Mouse (Mus musculus): ENCODE measurements at regions not wholly inside any gene's neighbourhood (a gene's known extent, or its start where the extent isn't known, plus 50 kb on each side); places are given as distances from the start of the nearest gene placed in this dataset.

GRCm38 (mm10) chr10:111736026-111736425 is 229.9 kb downstream of the Phlda1 start:
- DNase-seq (ENCODE audit: low spot score) = no peak
- Histone ChIP-seq H3K27ac (ENCODE audit: low read depth, low read length) (no peak overlapping the region), H3K4me2 (ENCODE audit: low read length) (no peak overlapping the region), H3K36me3 (ENCODE audit: control insufficient read depth, insufficient read depth, low read length) (no peaks in the 10 kb centered on the region), H3K4me3 (ENCODE audit: low read depth, low read length) (no peak overlapping the region), H3K27me3 (replicated peaks; ENCODE audit: control insufficient read depth, insufficient read depth, low read length) (no peaks in the 10 kb centered on the region), H3K9ac (ENCODE audit: low read length) (no peak overlapping the region), H3K4me1 (ENCODE audit: control insufficient read depth, insufficient read depth, low read length) (no peaks in the 10 kb centered on the region), H3K9me3 (replicated peaks; ENCODE audit: control insufficient read depth, low read length) (no peaks in the 10 kb centered on the region)
- WGBS = 66% methylated on average over 3 of the region's 3 CpGs
- no peak for ATAC-seq

GRCm38 (mm10) chr10:111739471-111740138 is 232.9 kb upstream of the Krr1 start:
- no peaks in the 10 kb centered on the region for H3K36me3 ChIP-seq (ENCODE audit: control insufficient read depth, insufficient read depth, low read length)
- H3K27ac ChIP-seq (ENCODE audit: low read depth, low read length) = no peak overlapping the region
- H3K4me1 ChIP-seq (ENCODE audit: control insufficient read depth, insufficient read depth, low read length) = no peaks in the 10 kb centered on the region
- 37% methylated on average over 5 of the region's 5 CpGs for WGBS
- H3K9me3 ChIP-seq (replicated peaks; ENCODE audit: control insufficient read depth, low read length) = no peaks in the 10 kb centered on the region
- H3K4me3 ChIP-seq (ENCODE audit: low read depth, low read length) = no peak overlapping the region
- H3K4me2 ChIP-seq (ENCODE audit: low read length) = no peak overlapping the region
- DNase-seq (ENCODE audit: low spot score) (no peak), ATAC-seq (no peak)
- H3K9ac ChIP-seq (ENCODE audit: low read length) = no peak overlapping the region
- H3K27me3 ChIP-seq (replicated peaks; ENCODE audit: control insufficient read depth, insufficient read depth, low read length) = no peaks in the 10 kb centered on the region

- H3K27me3 ChIP-seq (replicated peaks; ENCODE audit: control insufficient read depth, insufficient read depth, low read length) = no peaks in the 10 kb centered on the region
- no peak overlapping the region for H3K27ac ChIP-seq (ENCODE audit: low read depth, low read length)
- no peak overlapping the region for H3K4me3 ChIP-seq (ENCODE audit: low read depth, low read length)
- no peaks in the 10 kb centered on the region for H3K36me3 ChIP-seq (ENCODE audit: control insufficient read depth, insufficient read depth, low read length)
- H3K9ac ChIP-seq (ENCODE audit: low read length) = no peak overlapping the region
- no peaks in the 10 kb centered on the region for H3K9me3 ChIP-seq (replicated peaks; ENCODE audit: control insufficient read depth, low read length)
- no peak for ATAC-seq
- H3K4me1 ChIP-seq (ENCODE audit: control insufficient read depth, insufficient read depth, low read length) = no peaks in the 10 kb centered on the region
- WGBS = 83% methylated on average over 9 of the region's 9 CpGs
- no peak for DNase-seq (ENCODE audit: low spot score)
- no peak overlapping the region for H3K4me2 ChIP-seq (ENCODE audit: low read length)
These were observed 231.7 kb upstream of the Krr1 start for GRCm38 (mm10) chr10:111740586-111741265.

GRCm38 (mm10) chr10:111741301-111741945 is 231.0 kb upstream of the Krr1 start:
- DNase-seq (ENCODE audit: low spot score) = no peak
- no peaks in the 10 kb centered on the region for H3K36me3 ChIP-seq (ENCODE audit: control insufficient read depth, insufficient read depth, low read length)
- ATAC-seq = no peak
- no peaks in the 10 kb centered on the region for H3K4me1 ChIP-seq (ENCODE audit: control insufficient read depth, insufficient read depth, low read length)
- no peak overlapping the region for H3K4me3 ChIP-seq (ENCODE audit: low read depth, low read length)
- no peak overlapping the region for H3K9ac ChIP-seq (ENCODE audit: low read length)
- H3K4me2 ChIP-seq (ENCODE audit: low read length) = no peak overlapping the region
- H3K9me3 ChIP-seq (replicated peaks; ENCODE audit: control insufficient read depth, low read length) = no peaks in the 10 kb centered on the region
- no peaks in the 10 kb centered on the region for H3K27me3 ChIP-seq (replicated peaks; ENCODE audit: control insufficient read depth, insufficient read depth, low read length)
- H3K27ac ChIP-seq (ENCODE audit: low read depth, low read length) = no peak overlapping the region
- 71% methylated on average over 5 of the region's 5 CpGs for WGBS

GRCm38 (mm10) chr10:111743291-111743690 is 229.2 kb upstream of the Krr1 start:
- Histone ChIP-seq H3K27me3 (replicated peaks; ENCODE audit: control insufficient read depth, insufficient read depth, low read length) (no peaks in the 10 kb centered on the region), H3K27ac (ENCODE audit: low read depth, low read length) (no peak overlapping the region)
- no peak for DNase-seq (ENCODE audit: low spot score)

GRCm38 (mm10) chr10:111745116-111745515 is 227.3 kb upstream of the Krr1 start:
- no peaks in the 10 kb centered on the region for H3K4me1 ChIP-seq (ENCODE audit: control insufficient read depth, insufficient read depth, low read length)
- H3K36me3 ChIP-seq (ENCODE audit: control insufficient read depth, insufficient read depth, low read length) = no peaks in the 10 kb centered on the region
- H3K4me3 ChIP-seq (ENCODE audit: low read depth, low read length) = no peak overlapping the region
- H3K4me2 ChIP-seq (ENCODE audit: low read length) = no peak overlapping the region
- H3K27ac ChIP-seq (ENCODE audit: low read depth, low read length) = no peak overlapping the region
- no peaks in the 10 kb centered on the region for H3K9me3 ChIP-seq (replicated peaks; ENCODE audit: control insufficient read depth, low read length)
- no peak for DNase-seq (ENCODE audit: low spot score)
- no peak overlapping the region for H3K9ac ChIP-seq (ENCODE audit: low read length)
- no peaks in the 10 kb centered on the region for H3K27me3 ChIP-seq (replicated peaks; ENCODE audit: control insufficient read depth, insufficient read depth, low read length)
- 92% methylated on average over 3 of the region's 3 CpGs for WGBS
- no peak for ATAC-seq

More at GRCm38 (mm10) chr10:111743291-111743690, 229.2 kb upstream of the Krr1 start:
- Histone ChIP-seq H3K9ac (ENCODE audit: low read length) (no peak overlapping the region), H3K4me3 (ENCODE audit: low read depth, low read length) (no peak overlapping the region), H3K36me3 (ENCODE audit: control insufficient read depth, insufficient read depth, low read length) (no peaks in the 10 kb centered on the region), H3K4me1 (ENCODE audit: control insufficient read depth, insufficient read depth, low read length) (no peaks in the 10 kb centered on the region), H3K4me2 (ENCODE audit: low read length) (no peak overlapping the region), H3K9me3 (replicated peaks; ENCODE audit: control insufficient read depth, low read length) (no peaks in the 10 kb centered on the region)
- WGBS = 72% methylated on average over 9 of the region's 9 CpGs
- ATAC-seq = no peak

GRCm38 (mm10) chr10:111746067-111746878 is 226.2 kb upstream of the Krr1 start:
- no peak overlapping the region for H3K27ac ChIP-seq (ENCODE audit: low read depth, low read length)
- H3K4me2 ChIP-seq (ENCODE audit: low read length) = no peak overlapping the region
- DNase-seq (ENCODE audit: low spot score) = no peak
- H3K9me3 ChIP-seq (replicated peaks; ENCODE audit: control insufficient read depth, low read length) = no peaks in the 10 kb centered on the region
- ATAC-seq = no peak
- H3K4me3 ChIP-seq (ENCODE audit: low read depth, low read length) = no peak overlapping the region
- no peaks in the 10 kb centered on the region for H3K27me3 ChIP-seq (replicated peaks; ENCODE audit: control insufficient read depth, insufficient read depth, low read length)
- no peaks in the 10 kb centered on the region for H3K36me3 ChIP-seq (ENCODE audit: control insufficient read depth, insufficient read depth, low read length)
- H3K9ac ChIP-seq (ENCODE audit: low read length) = no peak overlapping the region
- 82% methylated on average over 12 of the region's 12 CpGs for WGBS
- no peaks in the 10 kb centered on the region for H3K4me1 ChIP-seq (ENCODE audit: control insufficient read depth, insufficient read depth, low read length)

GRCm38 (mm10) chr10:111746879-111747477 is 225.5 kb upstream of the Krr1 start:
- Histone ChIP-seq H3K36me3 (ENCODE audit: control insufficient read depth, insufficient read depth, low read length) (no peaks in the 10 kb centered on the region), H3K9me3 (replicated peaks; ENCODE audit: control insufficient read depth, low read length) (no peaks in the 10 kb centered on the region), H3K27me3 (replicated peaks; ENCODE audit: control insufficient read depth, insufficient read depth, low read length) (no peaks in the 10 kb centered on the region), H3K4me3 (ENCODE audit: low read depth, low read length) (no peak overlapping the region), H3K4me1 (ENCODE audit: control insufficient read depth, insufficient read depth, low read length) (no peaks in the 10 kb centered on the region), H3K4me2 (ENCODE audit: low read length) (no peak overlapping the region), H3K9ac (ENCODE audit: low read length) (no peak overlapping the region), H3K27ac (ENCODE audit: low read depth, low read length) (no peak overlapping the region)
- 92% methylated on average over 6 of the region's 6 CpGs for WGBS
- DNase-seq (ENCODE audit: low spot score) (no peak), ATAC-seq (no peak)

All from forebrain, embryonic 14.5 days (tissue).